Mouse (Mus musculus) MEL (cell line): Measurements from ENCODE around the gene Ifi27l2b.

Experiments
- BHLHE40 ChIP-seq: IDR thresholded peaks from 2 replicates; pipeline ENCODE4 v1.6.1; 2012; ENCODE audit warnings: low read depth, mild to moderate bottlenecking, inconsistent platforms, low read length, improper control_type of control experiment, borderline replicate concordance
- CHD1 ChIP-seq: IDR thresholded peaks from 2 replicates; pipeline ENCODE4 v1.6.1; 2012; ENCODE audit warnings: low read depth, mild to moderate bottlenecking, inconsistent platforms, low read length, improper control_type of control experiment
- CHD2 ChIP-seq: IDR thresholded peaks from 2 replicates; pipeline ENCODE4 v1.6.1; 2011; ENCODE audit warnings: low read length, improper control_type of control experiment
- CTCF ChIP-seq, 3 experiments: IDR thresholded peaks in 2 of 3; conservative IDR thresholded peaks in 1 of 3; 2 replicates each; pipeline ENCODE4 v1.5.1; 2011 to 2012; ENCODE audit warnings: low read length in 3 of 3, low read depth in 2 of 3, mild to moderate bottlenecking in 2 of 3, improper control_type of control experiment in 1 of 3, inconsistent platforms in 1 of 3, mixed read lengths in 1 of 3, moderate library complexity in 1 of 3; ENCODE audit not compliant: control insufficient read depth in 1 of 3, insufficient read depth in 1 of 3, poor library complexity in 1 of 3, severe bottlenecking in 1 of 3
- ELF1 ChIP-seq: IDR thresholded peaks from 2 replicates; pipeline ENCODE4 v1.6.1; 2014; ENCODE audit warnings: low read depth, mild to moderate bottlenecking, inconsistent platforms, low read length, improper control_type of control experiment, moderate library complexity
- EP300 ChIP-seq, 2 experiments: IDR thresholded peaks; 2 replicates each; pipeline ENCODE4 v1.6.1; 2011; ENCODE audit warnings: improper control_type of control experiment in 2 of 2, low read length in 2 of 2, low read depth in 1 of 2, mild to moderate bottlenecking in 1 of 2
- RCOR1 ChIP-seq: IDR thresholded peaks from 2 replicates; pipeline ENCODE4 v1.6.1; 2012; ENCODE audit warnings: low read depth, mild to moderate bottlenecking, inconsistent platforms, low read length, improper control_type of control experiment
- TBP ChIP-seq: IDR thresholded peaks from 2 replicates; pipeline ENCODE4 v1.8.0; 2011; ENCODE audit warnings: low read depth, low read length, improper control_type of control experiment
- USF2 ChIP-seq, 2 experiments: IDR thresholded peaks; 2 replicates each; pipeline ENCODE4 v1.6.1; 2011 to 2012; ENCODE audit warnings: improper control_type of control experiment in 2 of 2, low read length in 2 of 2, borderline replicate concordance in 1 of 2, inconsistent platforms in 1 of 2, low read depth in 1 of 2, mild to moderate bottlenecking in 1 of 2; ENCODE audit not compliant: insufficient read depth in 1 of 2

- TF ChIP-seq TBP = no peak
- no peak for TF ChIP-seq EP300 (IDR thresholded peaks at IDR 0.05; ENCODE audit: low read depth in 1 of 2, low read length in 2 of 2)
- no peak for TF ChIP-seq CHD1
- no peak for TF ChIP-seq RCOR1
- TF ChIP-seq CTCF (IDR thresholded peaks at IDR 0.05 in 2 of 3, conservative IDR thresholded peaks at IDR 0.05 in 1 of 3; ENCODE audit: control insufficient read depth in 1 of 3, insufficient read depth in 1 of 3, low read depth in 2 of 3, low read length in 3 of 3, poor library complexity in 1 of 3, severe bottlenecking in 1 of 3) = no peak
- no peak for TF ChIP-seq USF2 (IDR thresholded peaks at IDR 0.05; ENCODE audit: borderline replicate concordance in 1 of 2, insufficient read depth in 1 of 2, low read depth in 1 of 2, low read length in 2 of 2)
- no peak for TF ChIP-seq CHD2
- no peak for TF ChIP-seq ELF1
- TF ChIP-seq BHLHE40 = no peak
These were observed 49.3 kb downstream of the Ifi27l2b start, which contains the start of gene 9330161L09Rik for GRCm38 (mm10) chr12:103407720-103408119.
